Mouse (Mus musculus) stomach, embryonic 16.5 days (tissue): ENCODE results near the gene Map3k5. TPM values are rescaled to one million over a fixed set of nuclear protein-coding genes. Genes with fewer than 3 reads are reported as not detected.
A peak's percentile ranks its signal among the peaks of the same experiment; 100 is the strongest.

Experiments used
- ATAC-seq: fragments of 200-750 bp; cut with Nextera tagmentation; 2 replicates; pipeline ENCODE4 v1.8.0; 2017; ENCODE audit warnings: moderate number of reproducible peaks, moderate TSS enrichment; ENCODE audit not compliant: insufficient read depth, low FRiP score
- H3K27ac ChIP-seq: fragments of 300-500 bp; sonication (generic); 2 replicates; pipeline ENCODE4 v1.5.1; 2014; ENCODE audit warnings: low read length
- H3K27me3 ChIP-seq: fragments of 300-500 bp; sonication (generic); 2 replicates; pipeline ENCODE4 v1.6.1; 2014; ENCODE audit warnings: low read length, control low read depth, mixed read lengths; ENCODE audit not compliant: control insufficient read depth, insufficient read depth
- H3K36me3 ChIP-seq: fragments of 300-500 bp; sonication (generic); 2 replicates; pipeline ENCODE4 v1.6.1; 2014; ENCODE audit warnings: low read length; ENCODE audit not compliant: control insufficient read depth, insufficient read depth
- H3K4me1 ChIP-seq: fragments of 300-500 bp; sonication (generic); 2 replicates; pipeline ENCODE4 v1.6.1; 2014; ENCODE audit warnings: low read length, control low read depth, mixed read lengths; ENCODE audit not compliant: control insufficient read depth, insufficient read depth
- H3K4me2 ChIP-seq: fragments of 300-500 bp; sonication (generic); 2 replicates; pipeline ENCODE4 v1.6.1; 2014; ENCODE audit warnings: low read depth, low read length, mixed read lengths
- H3K4me3 ChIP-seq: fragments of 300-500 bp; sonication (generic); replicated peaks from 2 replicates; pipeline ENCODE4 v1.5.1; 2014; ENCODE audit warnings: mild to moderate bottlenecking, low read length
- H3K9ac ChIP-seq: fragments of 300-500 bp; sonication (generic); 2 replicates; pipeline ENCODE4 v1.6.1; 2014; ENCODE audit warnings: low read length
- H3K9me3 ChIP-seq: fragments of 300-500 bp; sonication (generic); replicated peaks from 2 replicates; pipeline ENCODE4 v1.6.1; 2016; ENCODE audit warnings: low read length, control low read depth; ENCODE audit not compliant: control insufficient read depth
- WGBS: fragments of 180-500 bp; shearing (Covaris S2); extraction: QIAGEN DNeasy Blood & Tissue Kit; methylation state at CpG from one replicate; pipeline ENCODE4 v1.1.7; 2014; 5-methylcytosine and 5-hydroxymethylcytosine counted together
- polyA plus RNA-seq: library from polyadenylated mRNA; unstranded; fragments of >200 nt; fragmentation: Nextera tagmentation; extraction: Ambion mirVana; gene quantifications from 2 replicates; pipeline ENCODE4 v1.2.1, GENCODE M21; 2015

The Map3k5 gene
- polyA plus RNA-seq, 1 experiment from 2014 or later = 2.7 TPM

- no peak overlapping the region for H3K4me3 ChIP-seq
- H3K27me3 ChIP-seq = no peaks in the 10 kb centered on the region
- H3K9ac ChIP-seq = no peak overlapping the region
- ATAC-seq = no peak
- no peaks in the 10 kb centered on the region for H3K36me3 ChIP-seq
- 81% methylated on average over 4 of the region's 4 CpGs for WGBS
- H3K27ac ChIP-seq = no peak overlapping the region
- H3K9me3 ChIP-seq = no peaks in the 10 kb centered on the region
- no peak overlapping the region for H3K4me2 ChIP-seq
- peaks cover 14% of the 10 kb centered on the region for H3K4me1 ChIP-seq
These were observed 233.2 kb downstream of the Map3k5 start for GRCm38 (mm10) chr10:20167467-20167866.

GRCm38 (mm10) chr10:20169182-20169674 is 235.0 kb downstream of the Map3k5 start:
- Histone ChIP-seq H3K9ac (no peak overlapping the region), H3K4me2 (peak overlapping the region; percentile 36; the same call in 1 of the 2 replicates), H3K27ac (peak overlapping the region; percentile 80), H3K36me3 (no peaks in the 10 kb centered on the region), H3K4me3 (no peak overlapping the region), H3K9me3 (no peaks in the 10 kb centered on the region), H3K27me3 (no peaks in the 10 kb centered on the region), H3K4me1 (peaks cover 9% of the 10 kb centered on the region)
- WGBS = 58% methylated on average over 3 of the region's 3 CpGs
- no peak for ATAC-seq

DNA sequence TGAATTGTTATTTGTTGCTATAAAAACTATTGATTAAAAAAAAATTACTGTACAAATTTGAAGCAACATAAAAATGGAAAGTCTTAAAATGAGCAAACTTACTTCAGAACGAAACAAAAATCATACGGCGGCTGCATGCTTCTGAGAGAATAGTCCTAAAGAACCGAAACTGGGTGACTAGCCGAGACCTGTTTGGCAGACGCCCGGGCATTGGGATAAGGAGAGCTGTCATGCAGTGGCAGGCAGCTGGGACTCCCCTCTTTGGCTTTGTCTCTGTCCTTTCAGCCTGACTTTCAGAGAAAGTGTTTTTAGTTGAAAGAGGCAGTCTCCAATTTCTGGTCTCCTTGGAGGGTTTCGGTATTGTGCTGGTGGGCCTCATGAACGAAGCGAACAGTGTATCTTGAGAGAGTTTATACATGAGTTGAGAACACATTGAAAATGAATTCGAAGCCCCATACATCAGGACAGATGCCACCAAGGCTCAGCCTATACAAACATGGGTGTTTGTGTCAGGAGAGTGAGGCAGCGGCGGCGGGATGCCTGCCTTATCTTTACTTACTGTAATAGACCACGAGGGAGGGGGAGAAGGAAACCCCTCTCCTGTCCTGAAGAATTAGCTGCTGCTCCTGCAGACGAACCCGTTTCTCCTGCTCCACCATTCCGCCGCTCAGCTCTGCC is 235.8 kb downstream of the Map3k5 start:
- Histone ChIP-seq H3K36me3 (no peaks in the 10 kb centered on the region), H3K9ac (peak overlapping the region; percentile 57), H3K27me3 (no peaks in the 10 kb centered on the region), H3K4me2 (peak overlapping the region; percentile 54), H3K4me1 (peaks cover 9% of the 10 kb centered on the region), H3K9me3 (no peaks in the 10 kb centered on the region), H3K4me3 (peak overlapping the region; percentile 31), H3K27ac (peak overlapping the region; percentile 88)
- WGBS = 22% methylated on average over 19 of the region's 19 CpGs
- ATAC-seq = no peak; the same call in 1 of the 2 replicates

GRCm38 (mm10) chr10:20170605-20171088 is 236.4 kb downstream of the Map3k5 start:
- ATAC-seq = peak; percentile 93
- Histone ChIP-seq H3K27ac (peak overlapping the region; percentile 88), H3K4me1 (peaks cover 9% of the 10 kb centered on the region), H3K9ac (peak overlapping the region; percentile 57), H3K4me2 (peak overlapping the region; percentile 54), H3K27me3 (no peaks in the 10 kb centered on the region), H3K9me3 (no peaks in the 10 kb centered on the region), H3K36me3 (no peaks in the 10 kb centered on the region), H3K4me3 (peak overlapping the region; percentile 31)
- WGBS = 28% methylated on average over 11 of the region's 11 CpGs

GRCm38 (mm10) chr10:20171209-20171608 is 236.9 kb downstream of the Map3k5 start:
- peak overlapping the region; percentile 54 for H3K4me2 ChIP-seq
- H3K9me3 ChIP-seq = no peaks in the 10 kb centered on the region
- no peak overlapping the region for H3K4me3 ChIP-seq
- no peaks in the 10 kb centered on the region for H3K36me3 ChIP-seq
- H3K9ac ChIP-seq = no peak overlapping the region
- 57% methylated on average over 12 of the region's 12 CpGs for WGBS
- peaks cover 12% of the 10 kb centered on the region for H3K4me1 ChIP-seq
- peak overlapping the region; percentile 88; the same call in 1 of the 2 replicates for H3K27ac ChIP-seq
- no peaks in the 10 kb centered on the region for H3K27me3 ChIP-seq
- no peak for ATAC-seq

DNA sequence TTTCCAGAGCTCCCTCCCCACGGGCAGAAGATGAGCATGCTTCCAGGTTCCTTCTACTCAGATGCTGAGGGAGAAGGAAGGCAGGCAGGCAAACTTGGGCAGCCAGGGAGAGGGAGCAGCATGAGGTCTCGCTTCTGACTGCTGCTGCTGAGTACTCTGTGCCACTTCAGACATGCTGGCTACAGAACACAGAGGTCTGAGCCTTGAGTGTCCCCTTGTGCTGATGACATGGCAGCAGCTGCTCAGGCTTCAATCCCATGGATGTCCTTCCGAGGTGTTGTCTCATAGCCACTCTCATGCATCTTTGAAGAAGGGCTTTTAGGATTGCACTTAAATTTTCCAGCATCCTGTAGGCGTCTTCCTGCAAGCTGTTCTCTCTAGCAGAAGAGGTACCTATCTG is 237.5 kb downstream of the Map3k5 start:
- H3K9me3 ChIP-seq = no peaks in the 10 kb centered on the region
- no peaks in the 10 kb centered on the region for H3K27me3 ChIP-seq
- no peak overlapping the region for H3K27ac ChIP-seq
- H3K4me2 ChIP-seq = no peak overlapping the region
- no peak for ATAC-seq
- peaks cover 14% of the 10 kb centered on the region for H3K4me1 ChIP-seq
- WGBS = 58% methylated on average over 4 of the region's 4 CpGs
- H3K4me3 ChIP-seq = no peak overlapping the region
- H3K36me3 ChIP-seq = no peaks in the 10 kb centered on the region
- no peak overlapping the region for H3K9ac ChIP-seq

GRCm38 (mm10) chr10:20173733-20174132 is 239.5 kb downstream of the Map3k5 start:
- no peaks in the 10 kb centered on the region for H3K36me3 ChIP-seq
- no peaks in the 10 kb centered on the region for H3K27me3 ChIP-seq
- H3K4me3 ChIP-seq = no peak overlapping the region
- no peak overlapping the region for H3K9ac ChIP-seq
- H3K9me3 ChIP-seq = no peaks in the 10 kb centered on the region
- peaks cover 19% of the 10 kb centered on the region for H3K4me1 ChIP-seq
- ATAC-seq = no peak
- 62% methylated on average over 4 of the region's 4 CpGs for WGBS
- H3K4me2 ChIP-seq = no peak overlapping the region
- peak overlapping the region; percentile 63 for H3K27ac ChIP-seq

- Histone ChIP-seq H3K27me3 (no peaks in the 10 kb centered on the region), H3K36me3 (no peaks in the 10 kb centered on the region), H3K27ac (peak overlapping the region; percentile 21; the same call in 1 of the 2 replicates), H3K4me3 (no peak overlapping the region), H3K4me2 (no peak overlapping the region), H3K9ac (no peak overlapping the region), H3K4me1 (peaks cover 19% of the 10 kb centered on the region), H3K9me3 (no peaks in the 10 kb centered on the region)
- 68% methylated on average over 7 of the region's 7 CpGs for WGBS
- ATAC-seq = no peak
These were observed 241.8 kb downstream of the Map3k5 start for GRCm38 (mm10) chr10:20176054-20176453.

DNA sequence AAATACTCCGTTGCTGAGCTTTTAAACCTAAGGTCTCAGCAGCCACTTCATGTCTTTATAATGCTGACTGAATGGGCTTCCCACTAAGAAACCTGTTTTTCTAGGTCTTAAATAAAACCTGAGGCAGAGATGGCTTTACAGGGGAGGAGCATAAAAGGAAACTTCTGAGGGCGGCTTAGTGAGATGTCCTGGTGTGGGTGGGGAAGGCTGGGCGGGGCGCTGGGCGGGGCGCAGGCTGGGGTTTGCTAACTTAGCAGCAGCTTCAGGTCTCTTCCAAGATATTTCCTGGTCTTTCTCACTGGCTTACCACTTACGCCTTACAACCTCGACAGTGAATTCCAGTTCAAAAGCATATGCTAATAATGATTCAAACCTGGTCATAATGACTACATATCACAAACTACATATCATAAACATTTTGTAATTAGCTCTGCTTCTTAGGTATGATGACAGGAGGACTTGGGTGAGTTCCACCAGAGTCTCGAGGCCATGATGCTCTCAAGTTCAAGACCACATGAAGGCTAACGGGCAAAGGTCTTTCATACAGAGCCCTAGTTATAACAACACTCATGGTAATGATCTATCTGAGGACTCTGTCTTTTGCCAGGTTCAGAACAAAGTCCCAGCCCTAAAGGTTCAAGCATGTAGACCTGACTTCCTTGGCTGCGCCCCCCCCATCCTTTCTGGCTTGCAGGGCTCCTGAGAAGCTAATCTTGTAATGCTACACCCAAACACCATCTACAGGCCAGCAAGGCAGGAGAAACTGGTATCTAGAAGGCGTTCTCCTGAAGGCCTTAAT is 244.7 kb downstream of the Map3k5 start:
- Histone ChIP-seq H3K4me3 (no peak overlapping the region), H3K4me2 (peak overlapping the region; percentile 19; the same call in 1 of the 2 replicates), H3K27ac (peak overlapping the region; percentile 87), H3K36me3 (no peaks in the 10 kb centered on the region), H3K4me1 (peaks cover 20% of the 10 kb centered on the region), H3K9ac (no peak overlapping the region), H3K9me3 (no peaks in the 10 kb centered on the region), H3K27me3 (no peaks in the 10 kb centered on the region)
- WGBS = 29% methylated on average over 12 of the region's 12 CpGs
- ATAC-seq = peak; percentile 84
